Mouse (Mus musculus) G1E (cell line): ENCODE measurements at regions not wholly inside any gene's neighbourhood (a gene's known extent, or its start where the extent isn't known, plus 50 kb on each side); places are given as distances from the start of the nearest gene placed in this dataset.

Experiments used
- CTCF ChIP-seq: IDR thresholded peaks from 2 replicates; pipeline ENCODE4 v1.5.1; 2012; ENCODE audit warnings: low read depth, low read length, inconsistent platforms, mixed read lengths
- GATA1 ChIP-seq: IDR thresholded peaks from 2 replicates; pipeline ENCODE4 v1.6.1; 2012; ENCODE audit warnings: borderline replicate concordance, low read length, inconsistent platforms, mixed read lengths
- POLR2AphosphoS5 ChIP-seq: IDR thresholded peaks from 2 replicates; pipeline ENCODE4 v1.6.1; 2012; ENCODE audit warnings: low read depth, low read length, inconsistent platforms; ENCODE audit not compliant: insufficient replicate concordance
- TAL1 ChIP-seq: conservative IDR thresholded peaks from 2 replicates; pipeline ENCODE4 v1.6.1; 2012; ENCODE audit warnings: low read depth, low read length, inconsistent platforms, mixed read lengths

- TF ChIP-seq CTCF, result no peak
- TF ChIP-seq GATA1, result no peak
- no peak for TF ChIP-seq TAL1
- no peak for TF ChIP-seq POLR2AphosphoS5
Measured at GRCm38 (mm10) chr16:49430296-49430695, 268.7 kb upstream of the Ift57 start.
